Mouse (Mus musculus) mammary gland, adult 2 months (tissue): Measurements from ENCODE around the gene Vmn1r47. TPM values are rescaled to one million over a fixed set of nuclear protein-coding genes. Genes with fewer than 3 reads are reported as not detected.

ENCODE experiments used
- polyA plus RNA-seq: library from polyadenylated mRNA; depleted of rRNA; stranded (reverse); fragments of >200 nt; gene quantifications from 2 replicates; pipeline ENCODE4 v1.2.3, GENCODE M21; 2012; ENCODE audit warnings: low replicate concordance; rRNA removed

Gene Vmn1r47
- not detected in 2 replicates for polyA plus RNA-seq

GRCm38 (mm10) chr6:90015847-90016246 is at the start of gene Vmn1r47:
TSS of gene Vmn1r47 (plus strand) at chr6:90016147.

GRCm38 (mm10) chr6:89969013-89969412 is 46.9 kb upstream of the Vmn1r47 start, which contains the start of gene Vmn1r46:
TSS of gene Vmn1r46 (plus strand) at chr6:89969313.

GRCm38 (mm10) chr6:90036741-90037140 is 20.8 kb downstream of the Vmn1r47 start, which contains the start of gene Vmn1r48:
TSS of gene Vmn1r48 (minus strand) at chr6:90036841.

Other genes with a start within 250 kb of the Vmn1r47 start
- gene Vmn1r42, start 139.7 kb upstream of the Vmn1r47 start, polyA plus RNA-seq, result not detected in 2 replicates
- not detected in 2 replicates for gene Vmn1r43, start 139.7 kb upstream of the Vmn1r47 start, polyA plus RNA-seq
- not detected in 2 replicates for gene Vmn1r44, start 132.5 kb upstream of the Vmn1r47 start, polyA plus RNA-seq
- not detected in 2 replicates for gene Vmn1r45, start 75.5 kb upstream of the Vmn1r47 start, polyA plus RNA-seq
- gene Vmn1r46, start 46.8 kb upstream of the Vmn1r47 start, polyA plus RNA-seq, result not detected in 2 replicates
- gene Vmn1r48, start 20.7 kb downstream of the Vmn1r47 start, polyA plus RNA-seq, result not detected in 2 replicates
- not detected in 2 replicates for gene Vmn1r49, start 62.4 kb downstream of the Vmn1r47 start, polyA plus RNA-seq
- not detected in 2 replicates for gene Vmn1r50, start 85.3 kb downstream of the Vmn1r47 start, polyA plus RNA-seq
- not detected in 2 replicates for gene Vmn1r51, start 106.4 kb downstream of the Vmn1r47 start, polyA plus RNA-seq
- not detected in 2 replicates for gene Vmn1r52, start 158.7 kb downstream of the Vmn1r47 start, polyA plus RNA-seq
- not detected in 2 replicates for gene V1ra8, start 186.6 kb downstream of the Vmn1r47 start, polyA plus RNA-seq
- gene Vmn1r53, start 208.3 kb downstream of the Vmn1r47 start, polyA plus RNA-seq, result 0.42 TPM in 1 of 2 replicates, not detected in the other
- gene Vmn1r54, start 230.2 kb downstream of the Vmn1r47 start, polyA plus RNA-seq, result not detected in 2 replicates